Mouse (Mus musculus) gastrocnemius, adult 2 months (tissue): ENCODE measurements around the gene Fam69b. TPM values are rescaled to one million over a fixed set of nuclear protein-coding genes. Genes with fewer than 3 reads are reported as not detected.

Source experiments
- DNase-seq: peaks from one replicate; pipeline ENCODE4 v3.0.0; 2022
- H3K27ac ChIP-seq: fragments of 200-600 bp; 2 replicates; pipeline ENCODE4 v1.8.1; 2022; ENCODE audit warnings: mild to moderate bottlenecking
- H3K4me3 ChIP-seq: fragments of 200-600 bp; 2 replicates; pipeline ENCODE4 v1.8.1; 2022; ENCODE audit warnings: mild to moderate bottlenecking, moderate library complexity
- CTCF ChIP-seq: fragments of 200-600 bp; IDR thresholded peaks from 2 replicates; pipeline ENCODE4 v1.8.1; 2022; ENCODE audit warnings: antibody characterized with exemption, mild to moderate bottlenecking, moderate library complexity
- intact Hi-C: fragments of 180-260 bp; cut with DNase I; formaldehyde crosslinking; loops from one replicate; pipeline ENCODE4 v1.15.1; 2025
- total RNA-seq, 2 experiments: library from RNA; stranded (reverse); gene quantifications; 2 replicates each; pipeline ENCODE4 v1.2.3; 2021

The Fam69b gene
- total RNA-seq, 2 experiments from 2014 or later: 1.0 to 2.3 TPM

GRCm38 (mm10) chr2:26601595-26601994 lies 26.7 kb upstream of the Fam69b start:
- H3K27ac ChIP-seq: no peak overlapping the region
- TF ChIP-seq CTCF: no peak
- intact Hi-C loops: no loop called here
- no peak for DNase-seq
- no peak overlapping the region for H3K4me3 ChIP-seq

DNA sequence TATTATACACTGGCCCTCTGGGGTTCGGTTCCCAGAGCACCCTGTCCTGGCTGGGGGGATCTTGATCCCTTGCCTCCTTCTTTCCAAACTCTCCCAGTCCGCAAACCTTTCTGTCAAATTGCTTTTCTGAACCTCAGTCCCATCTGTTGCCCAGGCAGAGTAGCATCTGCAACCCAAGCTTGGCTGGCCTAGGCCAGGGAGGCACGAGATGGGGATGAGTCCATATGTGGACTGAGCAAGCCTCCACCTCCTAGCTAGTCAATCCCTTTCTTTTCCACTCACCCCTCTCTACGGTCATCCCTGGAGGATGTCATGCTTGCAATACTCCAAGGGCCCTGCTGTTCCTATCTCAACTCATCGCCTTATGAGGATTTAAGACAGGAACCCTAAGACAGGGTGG lies 25.6 kb upstream of the Fam69b start:
- TF ChIP-seq CTCF: no peak

GRCm38 (mm10) chr2:26603159-26603558 lies 25.1 kb upstream of the Fam69b start:
- peak overlapping the region; percentile 87 for H3K4me3 ChIP-seq

More for the DNA sequence above, 25.6 kb upstream of the Fam69b start:
- intact Hi-C loops: no loop called here
- Histone ChIP-seq H3K4me3 (peak overlapping the region; percentile 87), H3K27ac (peak overlapping the region; percentile 90; the same call in 1 of the 2 replicates)
- DNase-seq: peak; percentile 11

GRCm38 (mm10) chr2:26603720-26604671 lies 24.3 kb upstream of the Fam69b start, which contains the start of gene Agpat2:
TSS of gene Agpat2 (minus strand) at chr2:26604417.
- H3K4me3 ChIP-seq: peak within 1 kb of the TSS; percentile 87
- intact Hi-C loops: no loop called here
- TF ChIP-seq CTCF: peak; percentile 35
- peak within 1 kb of the TSS; percentile 90 for H3K27ac ChIP-seq
- DNase-seq: peak; percentile 84

More at GRCm38 (mm10) chr2:26603159-26603558, 25.1 kb upstream of the Fam69b start:
- intact Hi-C loops: no loop called here
- DNase-seq: no peak
- peak overlapping the region; percentile 90 for H3K27ac ChIP-seq
- no peak for TF ChIP-seq CTCF

DNA sequence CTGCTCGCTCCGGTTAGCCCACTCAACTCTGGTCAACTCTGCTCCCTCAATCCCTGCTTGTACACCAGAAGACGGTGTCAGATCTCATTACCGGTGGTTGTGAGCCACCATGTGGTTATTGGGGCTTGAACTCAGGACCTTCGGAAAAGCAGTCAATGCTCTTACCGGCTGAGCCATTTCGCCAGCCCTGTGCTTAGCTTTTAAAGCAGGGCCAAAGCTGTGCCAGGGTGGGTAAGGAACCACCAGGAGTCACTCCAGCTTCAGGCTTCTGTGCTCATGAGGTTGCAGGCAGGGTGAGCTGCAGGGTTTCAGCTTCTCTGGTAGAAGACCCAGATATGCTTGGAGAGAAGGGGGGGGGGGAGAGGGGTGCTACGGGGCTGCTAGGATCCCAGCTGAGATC lies 22.9 kb upstream of the Fam69b start:
- Histone ChIP-seq H3K4me3 (no peak overlapping the region), H3K27ac (no peak overlapping the region)
- DNase-seq: peak; percentile 7
- intact Hi-C loops: no loop called here
- no peak for TF ChIP-seq CTCF

- no peak overlapping the region for H3K4me3 ChIP-seq
- DNase-seq: no peak
- no peak for TF ChIP-seq CTCF
- intact Hi-C loops: no loop called here
- peak overlapping the region; percentile 40; the same call in 1 of the 2 replicates for H3K27ac ChIP-seq
These were observed 21.7 kb upstream of the Fam69b start for GRCm38 (mm10) chr2:26606579-26606978.

GRCm38 (mm10) chr2:26607056-26607910 lies 21.0 kb upstream of the Fam69b start:
- Histone ChIP-seq H3K27ac (peak overlapping the region; percentile 40; the same call in 1 of the 2 replicates), H3K4me3 (no peak overlapping the region)
- intact Hi-C loops: no loop called here
- no peak for TF ChIP-seq CTCF
- peak; percentile 64 for DNase-seq

GRCm38 (mm10) chr2:26608781-26609180 lies 19.5 kb upstream of the Fam69b start:
- intact Hi-C loops: no loop called here
- Histone ChIP-seq H3K27ac (peak overlapping the region; percentile 75; the same call in 1 of the 2 replicates), H3K4me3 (no peak overlapping the region)
- no peak for TF ChIP-seq CTCF
- no peak for DNase-seq

DNA sequence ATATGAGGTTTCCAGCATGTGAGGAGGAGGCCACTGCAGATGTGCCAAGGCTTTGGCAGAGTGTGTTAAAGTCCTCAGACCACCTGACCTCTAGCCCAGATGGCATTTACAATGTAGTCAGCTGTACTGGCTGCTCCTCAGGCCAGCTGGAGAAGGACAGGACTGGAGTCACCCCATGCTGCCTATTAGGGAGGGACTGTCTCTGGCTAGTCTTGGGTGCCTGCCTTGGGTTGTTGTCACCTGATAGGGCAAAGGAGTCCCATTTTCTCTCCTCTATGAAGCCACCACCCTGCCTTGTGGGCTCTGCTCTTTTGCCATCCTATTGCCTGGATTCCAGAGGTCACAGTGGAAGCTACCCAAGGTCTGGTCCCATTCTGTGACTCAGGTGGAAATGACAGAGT lies 19.0 kb upstream of the Fam69b start:
- peak overlapping the region; percentile 75 for H3K27ac ChIP-seq
- intact Hi-C loops: no loop called here
- peak; percentile 69 for DNase-seq
- H3K4me3 ChIP-seq: no peak overlapping the region
- no peak for TF ChIP-seq CTCF

DNA sequence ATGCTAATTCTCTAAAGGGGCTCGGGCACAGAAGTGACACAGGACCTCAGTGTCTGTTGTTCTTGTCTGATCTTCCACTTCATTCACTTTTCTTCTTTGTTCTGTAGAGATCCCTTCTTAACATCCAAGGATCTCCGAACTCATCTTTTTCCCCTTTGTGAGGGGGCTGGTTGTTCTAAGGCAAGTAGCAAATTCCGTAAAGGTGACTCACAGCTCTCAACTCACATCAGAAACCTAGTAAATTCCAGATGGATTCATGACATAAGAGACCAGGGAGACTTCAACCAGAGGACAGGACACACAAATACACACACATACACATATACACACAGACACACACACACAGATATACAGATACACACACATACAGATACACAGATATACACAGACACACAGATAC lies 17.7 kb upstream of the Fam69b start:
- no peak for TF ChIP-seq CTCF
- Histone ChIP-seq H3K4me3 (no peak overlapping the region; the same call in 1 of the 2 replicates), H3K27ac (peak overlapping the region; percentile 75; the same call in 1 of the 2 replicates)
- intact Hi-C loops: no loop called here
- DNase-seq: no peak

DNA sequence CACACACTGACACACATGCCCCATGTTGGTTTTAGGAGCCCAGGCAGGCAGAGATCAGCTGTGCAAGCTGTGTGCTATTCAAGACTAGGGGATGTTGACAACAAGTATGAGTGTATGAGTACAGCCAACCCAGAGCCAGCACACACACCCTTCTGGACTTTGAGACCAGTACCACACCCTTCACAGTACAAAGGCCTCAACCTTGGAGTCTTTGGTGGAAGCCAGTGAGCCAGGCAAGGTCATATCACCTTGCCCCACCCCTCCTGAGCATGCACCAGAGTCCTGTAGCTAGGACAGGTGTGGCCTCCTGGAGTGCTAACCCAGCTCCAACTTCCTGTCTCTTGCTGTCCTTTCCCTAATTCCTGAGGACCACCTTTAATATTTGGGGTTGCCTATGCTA lies 17.2 kb upstream of the Fam69b start:
- intact Hi-C loops: no loop called here
- no peak for DNase-seq
- Histone ChIP-seq H3K27ac (no peak overlapping the region), H3K4me3 (no peak overlapping the region)
- no peak for TF ChIP-seq CTCF

DNA sequence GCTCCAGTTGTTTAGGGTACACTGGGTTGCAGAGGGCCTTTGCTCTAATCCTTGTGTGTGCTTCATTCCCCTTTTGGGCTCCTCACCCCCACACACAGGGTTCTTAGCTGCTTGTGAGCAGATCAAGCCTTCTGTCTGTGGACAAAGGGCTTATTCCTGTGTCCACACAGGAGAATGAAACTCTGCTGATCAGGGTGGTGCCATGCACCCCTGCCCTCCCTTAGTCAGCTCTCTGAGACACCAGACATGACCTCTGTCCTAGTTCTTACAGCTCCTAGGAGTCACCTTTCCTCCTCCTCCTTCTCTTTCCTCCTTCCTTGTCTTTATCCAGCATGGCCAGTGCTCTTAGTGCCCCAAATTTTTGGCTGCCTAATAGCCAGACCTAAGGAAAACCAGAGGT lies 16.4 kb upstream of the Fam69b start:
- no peak for TF ChIP-seq CTCF
- Histone ChIP-seq H3K4me3 (no peak overlapping the region), H3K27ac (no peak overlapping the region; the same call in 1 of the 2 replicates)
- intact Hi-C loops: no loop called here
- no peak for DNase-seq

DNA sequence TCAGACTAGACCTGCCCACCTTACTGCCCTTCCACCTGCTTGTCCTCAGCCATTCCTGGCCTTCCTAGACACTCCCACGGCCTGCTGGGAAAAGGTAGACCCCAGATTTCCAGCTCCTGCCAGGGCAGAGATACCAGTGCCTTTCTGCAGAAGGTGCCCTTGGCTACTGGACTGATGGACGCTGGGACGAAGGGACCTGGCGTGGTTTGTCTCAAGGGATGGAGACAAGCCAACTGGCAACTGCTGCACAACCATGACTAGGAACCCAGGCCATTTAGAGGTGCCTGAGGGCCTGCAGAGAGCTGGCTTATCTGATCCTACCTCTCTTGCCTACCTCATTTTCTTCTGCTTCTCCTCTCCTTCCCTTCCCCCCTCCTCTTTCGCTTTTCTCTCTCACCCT lies 13.4 kb upstream of the Fam69b start:
- intact Hi-C loops: no loop called here
- TF ChIP-seq CTCF: no peak
- peak overlapping the region; percentile 20; the same call in 1 of the 2 replicates for H3K27ac ChIP-seq
- no peak for DNase-seq
- H3K4me3 ChIP-seq: no peak overlapping the region
